Mouse (Mus musculus): Measurements from ENCODE around the gene Dscam. TPM values are rescaled to one million over a fixed set of nuclear protein-coding genes. Genes with fewer than 3 reads are reported as not detected.
A peak's percentile ranks its signal among the peaks of the same experiment; 100 is the strongest.
"Not testable (repeated sequence)": the region's sequence is repeated elsewhere in the genome, so short reads cannot be mapped to it uniquely, and the experiment has no call there.

Dscam gene
- total RNA-seq, 2 experiments from 2014 or later: not detected

DNA sequence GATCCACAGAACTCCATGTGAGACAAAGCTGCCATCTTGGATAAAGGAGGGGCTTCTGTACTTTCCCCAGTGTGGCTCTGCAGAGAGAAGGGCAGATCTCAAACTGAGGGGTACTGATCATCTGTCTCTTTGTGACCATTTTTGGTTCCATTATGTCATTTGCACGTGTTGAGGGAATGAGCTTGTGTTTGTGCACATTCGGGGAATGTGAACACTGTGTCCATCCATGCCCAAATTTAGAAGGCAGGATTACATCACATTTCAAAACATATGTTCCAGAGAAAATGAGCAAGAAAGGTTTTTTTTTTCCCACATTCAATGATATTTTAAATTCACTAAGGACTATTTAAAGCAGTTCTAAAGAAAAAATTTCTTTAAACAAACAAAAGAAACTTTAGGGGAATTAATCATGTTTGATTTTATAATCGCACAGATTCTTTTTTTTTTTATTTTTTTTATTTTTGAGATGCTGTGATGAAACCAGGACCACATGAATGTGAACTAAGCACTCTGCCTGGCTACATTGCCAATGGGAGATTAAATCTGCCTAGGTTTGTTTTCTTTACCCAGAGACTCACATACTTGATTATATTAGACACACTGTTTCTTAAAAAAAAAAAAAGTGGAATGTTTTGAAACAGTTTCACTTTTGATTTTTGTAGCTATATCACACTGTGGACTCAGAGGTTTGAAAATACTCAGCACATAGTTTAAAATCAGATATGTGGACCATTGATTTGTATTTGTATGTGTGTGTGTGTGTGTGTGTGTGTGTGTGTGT lies 269.1 kb downstream of the Dscam start:
- no peak for DNase-seq
- intact Hi-C loops (cut with DNase I): no loop called here

- DNase-seq: no peak
- intact Hi-C loops (cut with DNase I): loop anchor here (5.0 kb wide), 1 partner anchor 393 kb away; no protein-coding TSS in a partner anchor
Observed at GRCm38 (mm10) chr16:96899329-96899728, 271.2 kb downstream of the Dscam start.

GRCm38 (mm10) chr16:96896510-96897133 lies 273.9 kb downstream of the Dscam start:
- no peak for DNase-seq

DNA sequence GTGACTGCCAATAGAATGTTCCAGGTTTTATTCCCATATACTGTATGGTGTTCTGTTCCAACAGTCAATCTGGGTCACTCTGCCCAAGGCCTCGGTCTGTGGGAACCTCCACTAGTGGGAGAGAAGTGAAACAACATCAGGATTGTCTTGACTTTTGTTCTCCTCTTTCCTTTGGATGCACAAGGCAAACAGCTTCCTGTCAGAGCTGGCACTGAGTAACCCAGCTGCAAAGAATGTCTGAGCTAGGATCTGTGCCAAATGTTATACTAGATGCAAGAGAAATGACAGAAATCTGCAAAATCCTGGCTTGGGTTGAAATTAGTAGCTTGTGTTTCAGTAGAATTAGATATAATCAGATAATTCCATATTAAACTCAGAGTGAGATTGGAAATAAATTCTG lies 282.5 kb downstream of the Dscam start:
- no peak for DNase-seq
- intact Hi-C loops (cut with DNase I): no loop called here

More at GRCm38 (mm10) chr16:96896510-96897133, 273.9 kb downstream of the Dscam start:
- intact Hi-C loops (cut with DNase I): loop anchor here (5.0 kb wide), 1 partner anchor 396 kb away; no protein-coding TSS in a partner anchor

GRCm38 (mm10) chr16:96885817-96886216 lies 284.7 kb downstream of the Dscam start:
- intact Hi-C loops (cut with DNase I): no loop called here
- no peak for DNase-seq

- DNase-seq; intact Hi-C loops (cut with DNase I): not testable (repeated sequence)
Observed at GRCm38 (mm10) chr16:96884590-96884989, 286.0 kb downstream of the Dscam start.

- DNase-seq: no peak
- intact Hi-C loops (cut with DNase I): no loop called here
Observed at GRCm38 (mm10) chr16:96877271-96877670, 293.3 kb downstream of the Dscam start.

- intact Hi-C loops (cut with DNase I): no loop called here
- DNase-seq: no peak
Observed at GRCm38 (mm10) chr16:96872799-96873198, 297.8 kb downstream of the Dscam start.

GRCm38 (mm10) chr16:96857571-96857970 lies 313.0 kb downstream of the Dscam start:
- intact Hi-C loops (cut with DNase I): loop anchor here (10.0 kb wide), 1 partner anchor 417 kb away; no protein-coding TSS in a partner anchor
- no peak for DNase-seq

- intact Hi-C loops (cut with DNase I): loop anchor here (10.0 kb wide), 1 partner anchor 420 kb away; no protein-coding TSS in a partner anchor
- no peak for DNase-seq
Observed at GRCm38 (mm10) chr16:96855060-96855459, 315.5 kb downstream of the Dscam start.

GRCm38 (mm10) chr16:96852383-96852782 lies 318.2 kb downstream of the Dscam start:
- intact Hi-C loops (cut with DNase I): loop anchor here (10.0 kb wide), 1 partner anchor 422 kb away; no protein-coding TSS in a partner anchor
- no peak for DNase-seq

DNA sequence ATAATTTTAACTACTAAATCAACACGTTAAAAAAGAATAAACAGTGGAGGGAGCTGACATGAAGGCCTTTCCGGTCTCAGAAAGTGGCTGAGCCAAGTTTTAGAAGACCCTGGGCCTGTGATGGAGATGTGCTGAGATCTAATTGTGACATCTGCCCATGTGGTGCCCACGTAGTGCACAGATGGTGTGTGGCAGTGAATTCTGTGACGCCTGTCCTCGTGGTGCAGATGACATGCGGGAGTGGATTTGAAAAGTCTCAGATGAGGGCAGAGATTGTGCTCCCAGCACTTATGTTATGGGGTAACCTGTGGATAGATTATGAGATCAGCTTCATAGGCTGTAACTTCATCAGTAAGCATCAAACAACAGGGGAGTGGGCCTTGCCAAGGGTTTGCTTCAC lies 321.6 kb downstream of the Dscam start:
- intact Hi-C loops (cut with DNase I): no loop called here

DNA sequence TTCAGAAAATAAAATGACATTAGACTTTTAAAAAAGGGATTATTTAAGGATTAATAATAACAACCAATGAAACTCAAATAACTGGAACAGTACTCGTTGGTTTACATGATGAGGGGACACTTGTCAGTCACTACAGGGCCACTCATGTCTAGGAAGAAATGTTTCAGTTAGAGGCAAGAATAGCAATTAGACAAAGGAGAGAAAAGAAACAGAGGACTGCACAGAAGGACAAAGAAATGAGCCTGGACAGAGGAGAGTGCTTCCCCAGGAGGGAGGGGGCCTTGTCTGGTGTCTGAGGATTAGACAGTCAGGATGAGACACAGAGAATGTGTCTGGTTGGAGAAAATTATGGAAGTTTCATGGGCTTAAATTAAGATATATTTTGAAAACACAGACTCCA lies 324.0 kb downstream of the Dscam start:
- intact Hi-C loops (cut with DNase I): no loop called here

More for the DNA sequence above, 321.6 kb downstream of the Dscam start:
- DNase-seq: no peak

GRCm38 (mm10) chr16:96846113-96846512 lies 324.4 kb downstream of the Dscam start:
- intact Hi-C loops (cut with DNase I): no loop called here
- no peak for DNase-seq

More for the DNA sequence above, 324.0 kb downstream of the Dscam start:
- DNase-seq: no peak

- no peak for DNase-seq
- intact Hi-C loops (cut with DNase I): no loop called here
Observed at GRCm38 (mm10) chr16:96845475-96846098, 325.0 kb downstream of the Dscam start.

- DNase-seq: no peak
- intact Hi-C loops (cut with DNase I): no loop called here
Observed at GRCm38 (mm10) chr16:96843691-96844400, 326.7 kb downstream of the Dscam start.

DNA sequence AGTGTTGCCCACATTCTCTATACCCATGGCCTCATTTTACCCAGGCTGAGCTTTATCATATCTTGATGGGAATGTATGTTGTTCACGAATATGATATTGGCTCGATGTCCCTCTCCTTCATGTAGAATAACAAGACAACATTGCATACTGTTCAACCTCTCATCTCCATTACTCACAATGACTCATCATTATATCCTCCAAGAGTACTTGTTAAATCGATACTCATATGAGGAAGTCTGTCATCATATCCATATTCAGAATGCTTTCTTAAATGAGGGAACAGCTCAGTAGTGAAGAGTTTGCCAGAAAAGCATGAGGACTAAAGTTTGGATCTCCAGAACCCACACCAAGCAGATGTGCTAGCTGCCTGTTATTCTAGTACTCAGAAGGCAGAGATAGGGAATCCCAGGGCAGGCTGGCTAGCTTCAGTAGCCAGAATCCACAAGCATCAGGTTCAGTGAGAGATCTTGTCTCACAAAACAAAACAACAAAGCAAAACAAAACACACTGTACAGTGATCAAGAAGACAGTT lies 327.7 kb downstream of the Dscam start:
- DNase-seq: no peak
- intact Hi-C loops (cut with DNase I): no loop called here

DNA sequence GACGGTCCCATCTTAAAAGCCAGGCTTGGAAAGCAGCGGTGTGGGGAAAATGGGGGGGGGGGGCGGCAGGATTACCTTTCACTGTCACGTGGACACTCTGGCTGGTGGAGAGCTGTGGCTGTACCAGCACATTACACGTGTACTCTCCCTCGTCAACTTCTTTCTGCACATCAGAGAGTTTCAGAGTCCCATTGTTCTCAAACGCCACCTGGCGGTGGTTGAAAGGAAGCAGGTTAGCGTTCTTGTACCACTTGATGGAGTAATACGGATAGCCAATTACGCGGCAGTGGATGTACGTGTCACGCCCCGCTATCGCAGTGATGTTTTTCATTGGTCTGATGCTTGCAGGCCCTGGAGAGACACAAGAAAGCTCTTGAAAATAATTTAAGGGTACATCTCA lies 350.9 kb downstream of the Dscam start:
- intact Hi-C loops (cut with DNase I): no loop called here
- DNase-seq: peak in 1 of 2 experiments; percentile 13

- no peak for DNase-seq
- intact Hi-C loops (cut with DNase I): no loop called here
Observed at GRCm38 (mm10) chr16:96806298-96806697, 364.3 kb downstream of the Dscam start.

GRCm38 (mm10) chr16:96802636-96803035 lies 367.9 kb downstream of the Dscam start:
- DNase-seq: no peak
- intact Hi-C loops (cut with DNase I): no loop called here

All from gastrocnemius, postnatal 36 days (tissue).